Mouse (Mus musculus) bone marrow macrophage, adult 2 months (primary cell): ENCODE measurements around the gene Camkmt.

Experiments used
- CTCF ChIP-seq: IDR thresholded peaks from 2 replicates; pipeline ENCODE4 v1.5.1; 2012; ENCODE audit warnings: low read depth, mild to moderate bottlenecking, low read length, moderate library complexity
- POLR2A ChIP-seq: IDR thresholded peaks from 2 replicates; pipeline ENCODE4 v1.6.1; 2012; ENCODE audit warnings: mild to moderate bottlenecking, low read depth, low read length, borderline replicate concordance

DNA sequence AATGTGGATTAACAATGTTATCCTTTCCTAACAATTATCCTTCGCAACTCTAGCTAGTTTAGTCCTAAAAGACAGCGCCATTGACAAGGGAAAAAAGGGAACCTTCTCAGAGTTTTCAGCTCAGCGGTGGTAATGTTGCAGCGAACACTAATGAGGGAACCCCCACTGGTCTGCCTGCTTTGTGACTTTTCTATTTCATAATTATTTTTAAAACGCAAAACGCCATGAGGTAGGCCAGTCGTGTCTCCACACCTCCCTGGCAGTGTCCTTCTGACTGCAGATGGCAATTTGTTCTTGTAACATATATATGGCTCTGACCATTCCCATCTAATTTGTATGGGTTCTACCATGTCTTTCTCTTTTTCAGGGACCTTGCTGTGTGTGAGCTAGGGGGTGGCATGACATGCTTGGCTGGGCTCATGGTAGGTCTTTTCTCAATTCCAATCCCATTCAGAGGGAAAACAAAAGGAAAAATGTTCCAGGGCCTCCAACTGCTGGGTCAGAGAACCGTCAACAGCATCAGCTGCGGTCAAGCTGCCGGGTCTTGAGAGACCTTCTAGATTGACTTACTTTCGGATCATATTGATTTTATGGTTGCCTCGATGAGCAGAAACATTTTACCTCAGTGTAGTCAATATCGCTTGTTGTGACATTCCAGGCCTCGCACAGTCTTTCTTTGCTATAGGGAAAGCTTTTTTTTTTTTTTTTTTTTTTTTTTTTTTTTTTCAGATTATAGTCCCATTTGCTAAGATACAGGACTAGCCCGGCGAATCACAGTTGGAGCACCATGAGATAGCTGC lies 302.9 kb downstream of the Camkmt start:
- TF ChIP-seq CTCF (no peak), POLR2A (no peak)
